Mouse (Mus musculus): Measurements from ENCODE around the gene Zfp973.
"Not testable (repeated sequence)": the region's sequence is repeated elsewhere in the genome, so short reads cannot be mapped to it uniquely, and the experiment has no call there.

DNA sequence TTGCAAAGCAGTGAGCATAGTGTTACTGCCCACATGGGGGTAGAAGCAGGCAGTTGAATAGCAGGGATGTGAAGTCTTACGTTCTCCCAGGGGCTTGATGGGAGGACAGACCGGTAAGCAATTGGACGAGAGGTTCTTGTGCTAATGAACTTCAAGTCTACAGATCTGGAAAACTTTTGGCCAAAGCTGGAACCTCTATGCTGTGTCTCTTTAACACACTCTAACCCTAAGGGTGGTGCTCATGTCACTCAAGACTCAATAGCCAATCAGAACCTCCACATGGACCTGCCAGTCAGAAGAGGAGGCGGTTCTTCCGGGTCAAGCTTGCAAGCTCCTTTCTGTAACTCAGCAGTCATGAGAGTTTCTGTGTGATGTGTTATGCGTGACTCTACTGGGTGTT, at the start of gene Zfp973:
- not testable (repeated sequence) for TF ChIP-seq CTCF (IDR thresholded peaks at IDR 0.05; ENCODE audit: low read depth, low read length); POLR2AphosphoS5 (IDR thresholded peaks at IDR 0.05; ENCODE audit: insufficient replicate concordance, low read depth, low read length); TAL1 (conservative IDR thresholded peaks at IDR 0.05; ENCODE audit: low read depth, low read length); GATA1 (IDR thresholded peaks at IDR 0.05; ENCODE audit: borderline replicate concordance, low read length); GATA2 (IDR thresholded peaks at IDR 0.05; ENCODE audit: borderline replicate concordance, low read depth, low read length)
